Mouse (Mus musculus) neural tube, embryonic 15.5 days (tissue): Measurements from ENCODE around the gene Hist1h1t. TPM values are rescaled to one million over a fixed set of nuclear protein-coding genes. Genes with fewer than 3 reads are reported as not detected.

Source experiments
- ATAC-seq: fragments of 200-750 bp; cut with Nextera tagmentation; 2 replicates; pipeline ENCODE4 v1.8.0; 2017; ENCODE audit warnings: mild to moderate bottlenecking, moderate TSS enrichment, moderate library complexity; ENCODE audit not compliant: low FRiP score
- H3K27ac ChIP-seq: fragments of 300-500 bp; sonication (generic); replicated peaks from 2 replicates; pipeline ENCODE4 v1.5.1; 2015; ENCODE audit warnings: mild to moderate bottlenecking, inconsistent platforms
- H3K27me3 ChIP-seq: fragments of 300-500 bp; sonication (generic); replicated peaks from 2 replicates; pipeline ENCODE4 v1.6.1; 2015; ENCODE audit warnings: inconsistent platforms
- H3K36me3 ChIP-seq: fragments of 300-500 bp; sonication (generic); 2 replicates; pipeline ENCODE4 v1.6.1; 2015; ENCODE audit warnings: inconsistent platforms
- H3K4me1 ChIP-seq: fragments of 300-500 bp; sonication (generic); 2 replicates; pipeline ENCODE4 v1.6.1; 2015; ENCODE audit warnings: inconsistent platforms
- H3K4me2 ChIP-seq: fragments of 300-500 bp; sonication (generic); 2 replicates; pipeline ENCODE4 v1.6.1; 2015; ENCODE audit warnings: inconsistent platforms, mild to moderate bottlenecking, moderate library complexity
- H3K4me3 ChIP-seq: fragments of 300-500 bp; sonication (generic); replicated peaks from 2 replicates; pipeline ENCODE4 v1.5.1; 2015; ENCODE audit warnings: mild to moderate bottlenecking, inconsistent platforms
- H3K9ac ChIP-seq: fragments of 300-500 bp; sonication (generic); replicated peaks from 2 replicates; pipeline ENCODE4 v1.6.1; 2015; ENCODE audit warnings: mild to moderate bottlenecking, inconsistent platforms
- H3K9me3 ChIP-seq: fragments of 300-500 bp; sonication (generic); replicated peaks from 2 replicates; pipeline ENCODE4 v1.6.1; 2016; ENCODE audit warnings: inconsistent platforms
- WGBS: fragments of 180-500 bp; shearing (Covaris S2); methylation state at CpG from one replicate; pipeline ENCODE4 v1.1.7; 2015; ENCODE audit warnings: mixed read lengths; 5-methylcytosine and 5-hydroxymethylcytosine counted together
- polyA plus RNA-seq: library from polyadenylated mRNA; unstranded; fragments of >200 nt; fragmentation: Nextera tagmentation; extraction: Ambion mirVana; gene quantifications from 2 replicates; pipeline ENCODE4 v1.2.1, GENCODE M21; 2015

Hist1h1t gene
- polyA plus RNA-seq, 1 experiment from 2014 or later: not detected

- ATAC-seq: peak; percentile 92
- H3K4me1 ChIP-seq: peaks cover 19% of the 10 kb centered on the region
- peak overlapping the region; percentile 100 for H3K4me2 ChIP-seq
- WGBS: under 1% methylated on average over 39 of the region's 39 CpGs
- H3K27ac ChIP-seq: peak overlapping the region; percentile 85
- H3K9me3 ChIP-seq: no peaks in the 10 kb centered on the region
- H3K36me3 ChIP-seq: no peaks in the 10 kb centered on the region
- H3K4me3 ChIP-seq: peak overlapping the region; percentile 63
- H3K27me3 ChIP-seq: no peaks in the 10 kb centered on the region
- H3K9ac ChIP-seq: peak overlapping the region; percentile 56
These were observed 43.7 kb downstream of the Hist1h1t start for GRCm38 (mm10) chr13:23739069-23739921.

DNA sequence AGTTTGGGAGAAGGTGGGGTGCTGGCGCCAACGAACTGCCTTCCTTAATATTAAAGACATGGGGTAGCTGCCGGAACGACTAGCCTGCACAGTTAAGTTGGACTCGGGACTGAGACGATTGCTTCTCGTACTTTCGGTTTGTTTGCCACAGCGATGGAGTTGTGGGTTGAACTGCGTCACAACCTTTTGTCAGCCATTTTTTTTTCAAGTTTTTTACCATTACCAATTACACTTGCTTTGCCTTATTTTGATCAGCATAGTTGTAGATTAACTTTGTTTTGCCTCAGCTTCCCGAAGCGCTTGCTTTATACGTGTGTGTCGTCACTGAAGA is 44.3 kb downstream of the Hist1h1t start:
- peak overlapping the region; percentile 100 for H3K4me2 ChIP-seq
- ATAC-seq: no peak; the same call in 1 of the 2 replicates
- H3K9me3 ChIP-seq: no peaks in the 10 kb centered on the region
- no peaks in the 10 kb centered on the region for H3K27me3 ChIP-seq
- peak overlapping the region; percentile 56 for H3K9ac ChIP-seq
- peaks cover 19% of the 10 kb centered on the region for H3K4me1 ChIP-seq
- peak overlapping the region; percentile 85 for H3K27ac ChIP-seq
- H3K4me3 ChIP-seq: peak overlapping the region; percentile 63
- no peaks in the 10 kb centered on the region for H3K36me3 ChIP-seq
- whole genome bisulfite sequencing: under 1% methylated on average over 14 of the region's 14 CpGs

DNA sequence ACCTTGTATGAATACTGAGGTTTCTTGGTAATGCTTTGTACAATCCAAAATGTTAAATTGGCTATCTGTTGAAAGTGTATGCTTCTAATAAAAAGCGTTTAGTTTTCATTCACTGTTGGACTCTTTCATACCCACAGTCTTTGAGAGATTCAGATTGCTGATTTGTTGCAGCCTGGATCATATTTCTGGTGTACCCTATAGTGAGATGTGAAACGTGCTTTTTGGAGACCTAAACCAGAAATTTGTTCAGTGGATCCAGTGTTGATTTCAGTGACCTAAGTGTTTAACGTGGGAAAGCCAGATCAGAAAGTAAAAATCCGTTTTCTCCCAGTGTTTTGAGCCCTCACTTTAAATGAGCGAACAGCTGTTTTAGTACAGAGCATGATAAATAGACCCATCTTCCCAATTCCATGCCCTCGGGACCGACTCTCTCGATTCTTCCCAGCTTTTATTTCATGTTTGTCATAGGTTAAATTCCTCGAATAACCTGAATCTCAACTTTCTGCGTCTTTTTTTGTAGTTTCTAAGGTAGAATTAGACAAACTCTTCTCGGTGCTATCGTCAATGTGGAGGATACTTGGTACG is 44.7 kb downstream of the Hist1h1t start:
- Histone ChIP-seq H3K9me3 (no peaks in the 10 kb centered on the region), H3K4me1 (peaks cover 21% of the 10 kb centered on the region), H3K36me3 (no peaks in the 10 kb centered on the region), H3K4me3 (peak overlapping the region; percentile 63), H3K27ac (peak overlapping the region; percentile 85), H3K4me2 (peak overlapping the region; percentile 100), H3K27me3 (no peaks in the 10 kb centered on the region), H3K9ac (peak overlapping the region; percentile 56)
- 33% methylated on average over 13 of the region's 13 CpGs for WGBS
- no peak for ATAC-seq

DNA sequence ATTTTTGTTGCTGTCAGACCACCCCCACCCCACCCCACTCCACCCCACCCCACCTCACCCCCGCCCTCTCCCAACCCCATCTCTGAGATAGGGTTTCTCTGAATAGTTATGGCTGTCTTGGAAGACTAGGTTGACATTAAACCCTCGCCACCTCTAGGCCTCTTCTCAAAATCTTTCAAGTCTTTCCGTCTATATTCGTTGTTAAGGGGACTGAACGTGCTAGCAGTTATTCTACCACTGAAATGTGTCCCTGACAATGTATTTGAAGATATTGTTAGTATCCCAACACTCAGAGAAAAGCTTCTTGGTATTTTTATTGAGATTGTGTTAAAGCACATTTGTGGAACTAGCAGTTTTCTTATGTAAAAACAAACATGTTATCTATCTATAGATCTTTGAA is 45.3 kb downstream of the Hist1h1t start:
- 65% methylated on average over 5 of the region's 5 CpGs for WGBS
- H3K9me3 ChIP-seq: no peaks in the 10 kb centered on the region
- peak overlapping the region; percentile 100; the same call in 1 of the 2 replicates for H3K4me2 ChIP-seq
- no peak overlapping the region for H3K4me3 ChIP-seq
- ATAC-seq: no peak
- H3K9ac ChIP-seq: no peak overlapping the region
- no peak overlapping the region for H3K27ac ChIP-seq
- no peaks in the 10 kb centered on the region for H3K27me3 ChIP-seq
- peaks cover 25% of the 10 kb centered on the region for H3K4me1 ChIP-seq
- no peaks in the 10 kb centered on the region for H3K36me3 ChIP-seq

- Histone ChIP-seq H3K27ac (no peak overlapping the region), H3K4me1 (peaks cover 27% of the 10 kb centered on the region), H3K27me3 (no peaks in the 10 kb centered on the region), H3K9me3 (no peaks in the 10 kb centered on the region), H3K36me3 (no peaks in the 10 kb centered on the region), H3K9ac (no peak overlapping the region), H3K4me3 (no peak overlapping the region), H3K4me2 (no peak overlapping the region)
- no peak for ATAC-seq
These were observed 46.4 kb downstream of the Hist1h1t start for GRCm38 (mm10) chr13:23742007-23742406.

DNA sequence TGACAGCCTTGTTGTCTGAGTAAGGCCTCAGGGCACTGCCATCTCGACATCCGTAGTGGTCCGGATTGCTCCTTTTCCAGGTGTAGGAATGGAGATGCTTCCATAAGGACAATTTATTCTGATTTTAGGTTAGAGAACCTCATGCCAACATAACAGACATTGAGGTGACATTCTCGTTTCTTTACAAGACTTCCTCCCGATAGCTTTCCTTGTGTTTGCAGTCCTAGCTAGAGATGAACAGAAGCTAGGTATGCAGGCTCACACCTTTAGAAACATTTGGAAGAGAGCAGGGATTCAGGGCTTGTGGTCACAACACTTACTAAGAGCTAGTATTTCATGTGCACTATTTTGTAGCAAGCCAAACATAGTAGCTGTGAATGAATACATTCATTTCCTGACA is 47.6 kb downstream of the Hist1h1t start:
- H3K9me3 ChIP-seq: no peaks in the 10 kb centered on the region
- no peaks in the 10 kb centered on the region for H3K27me3 ChIP-seq
- no peak overlapping the region for H3K4me3 ChIP-seq
- no peak for ATAC-seq
- no peak overlapping the region for H3K4me2 ChIP-seq
- H3K4me1 ChIP-seq: peaks cover 32% of the 10 kb centered on the region
- H3K36me3 ChIP-seq: no peaks in the 10 kb centered on the region
- no peak overlapping the region for H3K27ac ChIP-seq
- H3K9ac ChIP-seq: no peak overlapping the region; the same call in 1 of the 2 replicates
- WGBS: 84% methylated on average over 5 of the region's 5 CpGs

DNA sequence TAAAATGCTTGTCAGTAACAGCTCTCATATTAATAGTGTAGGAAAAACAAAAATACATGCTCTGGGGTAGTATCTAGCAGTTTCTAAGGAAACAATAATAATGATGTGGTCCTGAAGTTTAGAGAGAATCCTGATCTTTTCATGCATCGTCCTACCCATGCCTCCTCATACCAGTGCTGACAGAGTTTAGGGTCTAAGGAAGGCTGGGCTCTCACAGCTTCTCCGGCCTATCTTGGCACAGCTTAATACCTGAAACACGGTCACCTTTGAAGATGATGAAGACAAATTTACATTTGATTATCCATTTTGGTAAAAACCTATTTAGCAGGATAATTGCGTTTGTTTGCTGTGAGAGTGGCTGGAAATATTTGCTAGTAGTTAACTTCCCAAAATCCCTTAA is 48.3 kb downstream of the Hist1h1t start:
- H3K9ac ChIP-seq: no peak overlapping the region
- H3K27me3 ChIP-seq: no peaks in the 10 kb centered on the region
- no peaks in the 10 kb centered on the region for H3K36me3 ChIP-seq
- no peaks in the 10 kb centered on the region for H3K9me3 ChIP-seq
- H3K4me1 ChIP-seq: peaks cover 31% of the 10 kb centered on the region
- H3K27ac ChIP-seq: no peak overlapping the region
- H3K4me3 ChIP-seq: no peak overlapping the region
- no peak overlapping the region for H3K4me2 ChIP-seq
- WGBS: 52% methylated on average over 4 of the region's 4 CpGs
- no peak for ATAC-seq

DNA sequence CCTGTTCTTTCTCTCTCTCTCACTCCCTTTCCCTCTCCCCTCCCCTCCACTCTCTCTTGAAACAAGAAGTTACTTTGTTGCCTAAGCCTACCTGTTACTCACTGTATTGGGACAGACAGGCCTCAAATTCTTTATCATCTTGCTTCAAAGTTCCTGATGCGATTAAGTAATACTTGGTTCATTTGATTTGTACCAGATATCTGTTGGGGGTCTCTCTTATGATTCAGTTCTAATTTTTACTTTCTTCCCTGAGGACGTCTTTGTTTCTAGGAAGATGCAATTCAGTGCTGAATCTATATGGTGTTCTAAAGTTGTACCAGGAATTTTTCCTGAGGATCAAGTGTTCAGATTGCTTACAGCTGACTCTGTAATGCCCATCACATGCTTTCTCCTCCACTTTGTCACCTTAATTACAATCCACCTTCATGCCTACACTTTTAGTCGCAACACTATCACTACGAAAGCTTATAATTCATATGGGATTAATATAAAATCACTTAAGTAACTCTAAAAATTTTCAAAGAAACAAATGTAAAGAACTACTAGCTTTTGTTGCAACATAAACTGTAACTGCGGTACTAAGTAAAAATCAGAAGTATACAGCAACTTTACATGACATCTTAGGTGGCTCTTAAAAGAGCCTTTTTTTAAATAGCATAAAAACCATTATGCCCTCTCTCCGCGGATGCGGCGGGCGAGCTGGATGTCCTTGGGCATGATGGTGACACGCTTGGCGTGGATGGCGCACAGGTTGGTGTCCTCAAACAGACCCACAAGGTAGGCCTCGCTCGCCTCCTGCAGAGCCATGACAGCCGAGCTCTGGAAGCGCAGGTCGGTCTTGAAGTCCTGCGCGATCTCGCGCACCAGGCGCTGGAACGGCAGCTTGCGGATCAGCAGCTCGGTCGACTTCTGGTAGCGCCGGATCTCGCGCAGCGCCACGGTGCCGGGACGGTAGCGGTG is 49.1 kb downstream of the Hist1h1t start:
- no peaks in the 10 kb centered on the region for H3K27me3 ChIP-seq
- no peak for ATAC-seq
- 1% methylated on average over 23 of the region's 36 CpGs for WGBS

GRCm38 (mm10) chr13:23745381-23746161 is 50.0 kb downstream of the Hist1h1t start, which contains the start of gene Hist1h3c:
Gene Hist1h3c (minus strand): TSS chr13:23745602.
- H3K4me3 ChIP-seq: peak within 1 kb of the TSS; percentile 46
- 1% methylated on average over 27 of the region's 28 CpGs for WGBS
- ATAC-seq: peak; percentile 81
- H3K27ac ChIP-seq: peak within 1 kb of the TSS; percentile 96
- H3K9me3 ChIP-seq: no peaks in the 10 kb centered on the region
- H3K27me3 ChIP-seq: no peaks in the 10 kb centered on the region
- peaks cover 16% of the 10 kb centered on the region for H3K4me1 ChIP-seq
- H3K4me2 ChIP-seq: peak within 1 kb of the TSS; percentile 81
- H3K36me3 ChIP-seq: no peaks in the 10 kb centered on the region
- peak within 1 kb of the TSS; percentile 51 for H3K9ac ChIP-seq

More for the DNA sequence above, 49.1 kb downstream of the Hist1h1t start:
- Histone ChIP-seq H3K4me1 (peaks cover 23% of the 10 kb centered on the region), H3K36me3 (no peaks in the 10 kb centered on the region), H3K27ac (no peak overlapping the region), H3K4me3 (peak overlapping the region; percentile 46), H3K9me3 (no peaks in the 10 kb centered on the region), H3K4me2 (peak overlapping the region; percentile 81), H3K9ac (no peak overlapping the region)
